Mouse (Mus musculus) thymus, adult 2 months (tissue): Measurements from ENCODE around the gene Sub1.

Source experiments
- CTCF ChIP-seq: fragments of 200-500 bp; IDR thresholded peaks from 2 replicates; pipeline ENCODE4 v1.5.1; 2012; ENCODE audit warnings: mild to moderate bottlenecking, control low read depth, low read length, moderate library complexity, borderline replicate concordance; ENCODE audit not compliant: control insufficient read depth, poor library complexity, insufficient read depth; ENCODE audit errors: extremely low read depth
- POLR2A ChIP-seq: fragments of 200-500 bp; IDR thresholded peaks from 2 replicates; pipeline ENCODE4 v1.6.1; 2012; ENCODE audit warnings: mild to moderate bottlenecking, low read length, control low read depth, moderate library complexity; ENCODE audit not compliant: control insufficient read depth, poor library complexity, insufficient read depth; ENCODE audit errors: extremely low read depth

DNA sequence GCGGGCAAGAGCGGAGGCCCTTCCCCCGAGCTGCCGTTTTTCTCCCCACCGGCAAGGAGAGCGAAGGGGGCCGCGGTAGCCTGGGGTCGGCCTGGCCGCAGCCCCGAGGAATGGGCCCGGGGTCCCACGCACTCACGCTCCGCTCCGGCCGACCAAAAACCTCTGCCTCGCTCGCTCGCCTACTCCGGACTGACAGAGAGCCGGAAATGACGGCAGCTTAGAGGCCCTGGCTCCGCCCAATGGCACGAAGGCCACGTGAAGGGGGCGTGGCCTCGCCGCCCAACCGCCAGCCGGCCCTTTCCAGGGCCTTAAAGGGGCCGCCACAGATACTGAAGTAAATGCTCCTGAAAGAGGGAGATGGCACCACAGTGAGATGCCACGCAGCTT is 975 bp downstream of the Sub1 start:
- TF ChIP-seq CTCF, result peak; percentile 66; the same call in 1 of the 2 replicates
- peak; percentile 99 for TF ChIP-seq POLR2A
